Mouse (Mus musculus) liver, embryonic 14.5 days (tissue): ENCODE results near the gene Olfr1225. TPM values are rescaled to one million over a fixed set of nuclear protein-coding genes. Genes with fewer than 3 reads are reported as not detected.

Source experiments
- ATAC-seq: fragments of 200-750 bp; cut with Nextera tagmentation; 2 replicates; pipeline ENCODE4 v1.8.0; 2017; ENCODE audit warnings: moderate number of reproducible peaks, mild to moderate bottlenecking, moderate library complexity; ENCODE audit not compliant: insufficient read depth
- DNase-seq, 3 experiments: peaks; one replicate each; pipeline ENCODE4 v3.0.0-alpha.2; 2012 to 2013; ENCODE audit warnings: low read depth in 3 of 3, low spot score in 3 of 3
- H3K27ac ChIP-seq: fragments of 300-500 bp; sonication (generic); 2 replicates; pipeline ENCODE4 v1.5.1; 2014; ENCODE audit warnings: moderate library complexity, mild to moderate bottlenecking, control low read depth, inconsistent platforms
- H3K27me3 ChIP-seq: fragments of 300-500 bp; sonication (generic); 2 replicates; pipeline ENCODE4 v1.6.1; 2014; ENCODE audit warnings: mild to moderate bottlenecking, low read length, moderate library complexity; ENCODE audit not compliant: control insufficient read depth, insufficient read depth
- H3K36me3 ChIP-seq: fragments of 300-500 bp; sonication (generic); replicated peaks from 2 replicates; pipeline ENCODE4 v1.6.1; 2014; ENCODE audit warnings: low read depth; ENCODE audit not compliant: control insufficient read depth, insufficient read depth
- H3K4me1 ChIP-seq, 2 experiments: fragments of 200-500 bp in 1 of 2; fragments of 300-500 bp in 1 of 2; sonication (generic) in 1 of 2; replicated peaks; 2 replicates each; pipeline ENCODE4 v1.6.1; 2012 to 2014; ENCODE audit warnings: antibody characterized with exemption in 1 of 2, inconsistent platforms in 1 of 2, low read length in 1 of 2; ENCODE audit not compliant: control insufficient read depth in 2 of 2, insufficient read depth in 2 of 2
- H3K4me2 ChIP-seq: fragments of 300-500 bp; sonication (generic); 2 replicates; pipeline ENCODE4 v1.6.1; 2014; ENCODE audit warnings: low read depth, mild to moderate bottlenecking, control low read depth, moderate library complexity
- H3K4me3 ChIP-seq, 2 experiments: fragments of 200-500 bp in 1 of 2; fragments of 300-500 bp in 1 of 2; sonication (generic) in 1 of 2; 2 replicates each; pipeline ENCODE4 v1.5.1; 2012 to 2014; ENCODE audit warnings: low read depth in 2 of 2, low read length in 2 of 2, mild to moderate bottlenecking in 2 of 2, control low read depth in 1 of 2, inconsistent platforms in 1 of 2, moderate library complexity in 1 of 2; ENCODE audit not compliant: insufficient read depth in 1 of 2
- H3K9ac ChIP-seq: fragments of 300-500 bp; sonication (generic); replicated peaks from 2 replicates; pipeline ENCODE4 v1.6.1; 2014; ENCODE audit warnings: mild to moderate bottlenecking, control low read depth, moderate library complexity
- H3K9me3 ChIP-seq: fragments of 300-500 bp; sonication (generic); 2 replicates; pipeline ENCODE4 v1.6.1; 2016; ENCODE audit warnings: low read length, mixed read lengths; ENCODE audit not compliant: control insufficient read depth
- CTCF ChIP-seq: IDR thresholded peaks from 2 replicates; pipeline ENCODE4 v1.5.1; 2016; ENCODE audit warnings: antibody characterized with exemption, low read depth, control low read depth
- EP300 ChIP-seq: IDR thresholded peaks from 2 replicates; pipeline ENCODE4 v1.6.1; 2016; ENCODE audit warnings: antibody characterized with exemption, low read depth
- WGBS: fragments of 180-500 bp; shearing (Covaris S2); extraction: QIAGEN DNeasy Blood & Tissue Kit; methylation state at CpG from one replicate; pipeline ENCODE4 v1.1.7; 2014; ENCODE audit not compliant: insufficient replicate concordance; 5-methylcytosine and 5-hydroxymethylcytosine counted together
- polyA plus RNA-seq, 2 experiments: library from polyadenylated mRNA; depleted of rRNA in 1 of 2; stranded (reverse) in 1 of 2; unstranded in 1 of 2; fragments of >200 nt; fragmentation: Nextera tagmentation in 1 of 2; extraction: Ambion mirVana in 1 of 2; gene quantifications; 2 replicates each; pipeline versions ENCODE4 v1.2.1 to v1.2.3; 2012 to 2014

Olfr1225 gene
- polyA plus RNA-seq, 2 experiments = not detected

DNA sequence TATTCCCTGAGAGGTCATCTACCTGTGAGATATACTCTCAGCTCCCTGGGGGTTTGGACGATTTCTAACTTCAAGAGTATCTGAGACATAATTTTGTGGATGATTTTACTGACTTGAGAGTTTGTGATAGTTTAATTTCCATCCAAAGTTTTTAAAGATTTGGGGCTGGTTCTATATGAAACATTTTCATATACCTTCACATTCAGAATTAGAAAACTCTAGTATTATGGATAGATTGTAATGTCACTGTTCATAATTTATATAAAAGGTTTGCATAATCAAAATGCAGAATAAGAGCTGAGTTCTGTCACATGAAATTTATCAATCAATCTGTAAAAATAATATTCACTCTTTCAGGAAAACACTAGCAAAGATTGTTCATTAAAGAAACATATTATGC, 23.0 kb downstream of the Olfr1225 start, which contains the start of gene Olfr1223:
Gene Olfr1223 (minus strand): TSS at position 101 of the 400 bp plus-strand sequence.
- ATAC-seq = no peak
- WGBS = 47% methylated on average over 1 of the region's 1 CpGs
- Histone ChIP-seq H3K9me3 (no peaks in the 10 kb centered on the region), H3K36me3 (no peaks in the 10 kb centered on the region), H3K4me1 (no peaks in the 10 kb centered on the region), H3K4me3 (no peak within 1 kb of the TSS), H3K9ac (no peak within 1 kb of the TSS), H3K4me2 (no peak within 1 kb of the TSS), H3K27me3 (no peaks in the 10 kb centered on the region), H3K27ac (no peak within 1 kb of the TSS)
- no peak for DNase-seq
- no peak for TF ChIP-seq CTCF
- TF ChIP-seq EP300 = no peak

DNA sequence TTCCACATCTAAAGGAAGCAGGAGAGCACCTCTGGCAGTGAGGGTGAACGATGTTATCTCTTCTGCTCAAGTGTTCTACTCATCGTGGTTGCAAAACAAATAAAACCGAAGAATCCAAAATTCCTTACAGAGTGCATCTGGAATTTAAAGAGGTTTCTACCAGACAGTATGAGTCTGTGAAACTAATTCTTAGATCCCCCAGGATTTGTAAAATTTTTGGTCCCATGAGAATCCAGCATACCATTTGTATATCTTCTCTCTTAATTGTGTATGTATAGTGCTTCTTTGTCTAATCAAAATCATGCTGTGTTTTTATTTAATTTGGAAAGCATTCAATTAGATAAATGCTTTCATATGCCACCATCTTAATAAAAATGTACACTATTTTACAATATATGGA, 41.5 kb downstream of the Olfr1225 start, which contains the start of gene Olfr1222:
Gene Olfr1222 (minus strand): TSS at position 101 of the 400 bp plus-strand sequence.
- TF ChIP-seq CTCF (no peak), EP300 (no peak)
- Histone ChIP-seq H3K9me3 (no peaks in the 10 kb centered on the region), H3K9ac (no peak within 1 kb of the TSS), H3K27ac (no peak within 1 kb of the TSS), H3K36me3 (no peaks in the 10 kb centered on the region), H3K4me2 (no peak within 1 kb of the TSS), H3K4me1 (no peaks in the 10 kb centered on the region), H3K27me3 (no peaks in the 10 kb centered on the region), H3K4me3 (no peak within 1 kb of the TSS)
- ATAC-seq = no peak
- 38% methylated on average over 3 of the region's 3 CpGs for WGBS
- no peak for DNase-seq

Other genes starting within 250 kb of the Olfr1225 start
- not detected in 2 replicates for gene Olfr1211, start 236.6 kb downstream of the Olfr1225 start, polyA plus RNA-seq (2012; rRNA removed)
- not detected in 2 replicates for gene Olfr1211, start 236.6 kb downstream of the Olfr1225 start, polyA plus RNA-seq (2014; fragmentation: Nextera tagmentation; extraction: Ambion mirVana)
- not detected in 2 replicates for gene Olfr1212, start 220.7 kb downstream of the Olfr1225 start, polyA plus RNA-seq (2012; rRNA removed)
- not detected in 2 replicates for gene Olfr1212, start 220.7 kb downstream of the Olfr1225 start, polyA plus RNA-seq (2014; fragmentation: Nextera tagmentation; extraction: Ambion mirVana)
- gene Gm13762, start 194.4 kb downstream of the Olfr1225 start, polyA plus RNA-seq (2012; rRNA removed) = not detected in 2 replicates
- not detected in 2 replicates for gene Gm13762, start 194.4 kb downstream of the Olfr1225 start, polyA plus RNA-seq (2014; fragmentation: Nextera tagmentation; extraction: Ambion mirVana)
- not detected in 2 replicates for gene Olfr1214, start 182.0 kb downstream of the Olfr1225 start, polyA plus RNA-seq (2012; rRNA removed)
- gene Olfr1214, start 182.0 kb downstream of the Olfr1225 start, polyA plus RNA-seq (2014; fragmentation: Nextera tagmentation; extraction: Ambion mirVana) = not detected in 2 replicates
- not detected in 2 replicates for gene Olfr1215, start 167.7 kb downstream of the Olfr1225 start, polyA plus RNA-seq (2012; rRNA removed)
- gene Olfr1215, start 167.7 kb downstream of the Olfr1225 start, polyA plus RNA-seq (2014; fragmentation: Nextera tagmentation; extraction: Ambion mirVana) = not detected in 2 replicates
- gene Olfr1216, start 156.3 kb downstream of the Olfr1225 start, polyA plus RNA-seq (2012; rRNA removed) = not detected in 2 replicates
- not detected in 2 replicates for gene Olfr1216, start 156.3 kb downstream of the Olfr1225 start, polyA plus RNA-seq (2014; fragmentation: Nextera tagmentation; extraction: Ambion mirVana)
- gene Olfr1217, start 142.6 kb downstream of the Olfr1225 start, polyA plus RNA-seq (2012; rRNA removed) = not detected in 2 replicates
- gene Olfr1217, start 142.6 kb downstream of the Olfr1225 start, polyA plus RNA-seq (2014; fragmentation: Nextera tagmentation; extraction: Ambion mirVana) = not detected in 2 replicates
- not detected in 2 replicates for gene Olfr1218, start 113.5 kb downstream of the Olfr1225 start, polyA plus RNA-seq (2012; rRNA removed)
- gene Olfr1218, start 113.5 kb downstream of the Olfr1225 start, polyA plus RNA-seq (2014; fragmentation: Nextera tagmentation; extraction: Ambion mirVana) = not detected in 2 replicates
- gene Olfr1219, start 91.2 kb downstream of the Olfr1225 start, polyA plus RNA-seq (2012; rRNA removed) = not detected in 2 replicates
- gene Olfr1219, start 91.2 kb downstream of the Olfr1225 start, polyA plus RNA-seq (2014; fragmentation: Nextera tagmentation; extraction: Ambion mirVana) = not detected in 2 replicates
- gene Olfr1220, start 67.8 kb downstream of the Olfr1225 start, polyA plus RNA-seq (2012; rRNA removed) = not detected in 2 replicates
- gene Olfr1220, start 67.8 kb downstream of the Olfr1225 start, polyA plus RNA-seq (2014; fragmentation: Nextera tagmentation; extraction: Ambion mirVana) = not detected in 2 replicates
- gene Olfr1221, start 57.4 kb downstream of the Olfr1225 start, polyA plus RNA-seq (2012; rRNA removed) = not detected in 2 replicates
- gene Olfr1221, start 57.4 kb downstream of the Olfr1225 start, polyA plus RNA-seq (2014; fragmentation: Nextera tagmentation; extraction: Ambion mirVana) = not detected in 2 replicates
- gene Olfr1222, start 41.6 kb downstream of the Olfr1225 start, polyA plus RNA-seq (2012; rRNA removed) = not detected in 2 replicates
- gene Olfr1222, start 41.6 kb downstream of the Olfr1225 start, polyA plus RNA-seq (2014; fragmentation: Nextera tagmentation; extraction: Ambion mirVana) = not detected in 2 replicates
- gene Olfr1223, start 23.1 kb downstream of the Olfr1225 start, polyA plus RNA-seq (2012; rRNA removed) = not detected in 2 replicates
- gene Olfr1223, start 23.1 kb downstream of the Olfr1225 start, polyA plus RNA-seq (2014; fragmentation: Nextera tagmentation; extraction: Ambion mirVana) = not detected in 2 replicates
- gene Olfr1224-ps1, start 10.6 kb downstream of the Olfr1225 start, polyA plus RNA-seq (2012; rRNA removed) = not detected in 2 replicates
- gene Olfr1224-ps1, start 10.6 kb downstream of the Olfr1225 start, polyA plus RNA-seq (2014; fragmentation: Nextera tagmentation; extraction: Ambion mirVana) = not detected in 2 replicates
- not detected in 2 replicates for gene Olfr1226, start 25.4 kb upstream of the Olfr1225 start, polyA plus RNA-seq (2012; rRNA removed)
- gene Olfr1226, start 25.4 kb upstream of the Olfr1225 start, polyA plus RNA-seq (2014; fragmentation: Nextera tagmentation; extraction: Ambion mirVana) = not detected in 2 replicates
- not detected in 2 replicates for gene Olfr1228, start 79.4 kb upstream of the Olfr1225 start, polyA plus RNA-seq (2012; rRNA removed)
- not detected in 2 replicates for gene Olfr1228, start 79.4 kb upstream of the Olfr1225 start, polyA plus RNA-seq (2014; fragmentation: Nextera tagmentation; extraction: Ambion mirVana)
- gene Olfr1229, start 113.3 kb upstream of the Olfr1225 start, polyA plus RNA-seq (2012; rRNA removed) = not detected in 2 replicates
- gene Olfr1229, start 113.3 kb upstream of the Olfr1225 start, polyA plus RNA-seq (2014; fragmentation: Nextera tagmentation; extraction: Ambion mirVana) = not detected in 2 replicates
- not detected in 2 replicates for gene Olfr1230, start 122.6 kb upstream of the Olfr1225 start, polyA plus RNA-seq (2012; rRNA removed)
- not detected in 2 replicates for gene Olfr1230, start 122.6 kb upstream of the Olfr1225 start, polyA plus RNA-seq (2014; fragmentation: Nextera tagmentation; extraction: Ambion mirVana)
- gene Olfr1231, start 132.4 kb upstream of the Olfr1225 start, polyA plus RNA-seq (2012; rRNA removed) = not detected in 2 replicates
- gene Olfr1231, start 132.4 kb upstream of the Olfr1225 start, polyA plus RNA-seq (2014; fragmentation: Nextera tagmentation; extraction: Ambion mirVana) = not detected in 2 replicates
- not detected in 2 replicates for gene Olfr1232, start 155.0 kb upstream of the Olfr1225 start, polyA plus RNA-seq (2012; rRNA removed)
- not detected in 2 replicates for gene Olfr1232, start 155.0 kb upstream of the Olfr1225 start, polyA plus RNA-seq (2014; fragmentation: Nextera tagmentation; extraction: Ambion mirVana)
- not detected in 2 replicates for gene Olfr1233, start 167.7 kb upstream of the Olfr1225 start, polyA plus RNA-seq (2012; rRNA removed)
- gene Olfr1233, start 167.7 kb upstream of the Olfr1225 start, polyA plus RNA-seq (2014; fragmentation: Nextera tagmentation; extraction: Ambion mirVana) = not detected in 2 replicates
- gene Olfr1234, start 190.2 kb upstream of the Olfr1225 start, polyA plus RNA-seq (2012; rRNA removed) = not detected in 2 replicates
- not detected in 2 replicates for gene Olfr1234, start 190.2 kb upstream of the Olfr1225 start, polyA plus RNA-seq (2014; fragmentation: Nextera tagmentation; extraction: Ambion mirVana)
- gene Olfr1238, start 235.0 kb upstream of the Olfr1225 start, polyA plus RNA-seq (2012; rRNA removed) = not detected in 2 replicates
- not detected in 2 replicates for gene Olfr1238, start 235.0 kb upstream of the Olfr1225 start, polyA plus RNA-seq (2014; fragmentation: Nextera tagmentation; extraction: Ambion mirVana)
- gene Olfr1239, start 245.7 kb upstream of the Olfr1225 start, polyA plus RNA-seq (2012; rRNA removed) = not detected in 2 replicates
- not detected in 2 replicates for gene Olfr1239, start 245.7 kb upstream of the Olfr1225 start, polyA plus RNA-seq (2014; fragmentation: Nextera tagmentation; extraction: Ambion mirVana)